Mouse (Mus musculus) layer of hippocampus, adult 2 months (tissue): Measurements from ENCODE around the gene Olfr47. TPM values are rescaled to one million over a fixed set of nuclear protein-coding genes. Genes with fewer than 3 reads are reported as not detected.
A peak's percentile ranks its signal among the peaks of the same experiment; 100 is the strongest.

ENCODE experiments used
- DNase-seq, 2 experiments: peaks; one replicate each; pipeline ENCODE4 v3.0.0; 2022; ENCODE audit warnings: low spot score in 2 of 2
- H3K27ac ChIP-seq: fragments of 200-600 bp; 2 replicates; pipeline ENCODE4 v1.8.1; 2022
- H3K4me3 ChIP-seq: fragments of 200-600 bp; 2 replicates; pipeline ENCODE4 v1.8.1; 2022; ENCODE audit warnings: mild to moderate bottlenecking
- CTCF ChIP-seq: fragments of 200-600 bp; conservative IDR thresholded peaks from 2 replicates; pipeline ENCODE4 v1.8.1; 2022; ENCODE audit warnings: antibody characterized with exemption, mild to moderate bottlenecking, moderate library complexity
- total RNA-seq, 2 experiments: library from RNA; stranded (reverse); gene quantifications; 2 replicates each; pipeline ENCODE4 v1.2.3; 2021

The Olfr47 gene
- total RNA-seq, 2 experiments from 2014 or later = not detected

GRCm38 (mm10) chr6:43266356-43266755, 35.0 kb downstream of the Olfr47 start:
- peak overlapping the region; percentile 47; the same call in 1 of the 2 replicates for H3K27ac ChIP-seq
- H3K4me3 ChIP-seq = peak overlapping the region; percentile 41
- TF ChIP-seq CTCF = peak; percentile 27; the same call in 1 of the 2 replicates

DNA sequence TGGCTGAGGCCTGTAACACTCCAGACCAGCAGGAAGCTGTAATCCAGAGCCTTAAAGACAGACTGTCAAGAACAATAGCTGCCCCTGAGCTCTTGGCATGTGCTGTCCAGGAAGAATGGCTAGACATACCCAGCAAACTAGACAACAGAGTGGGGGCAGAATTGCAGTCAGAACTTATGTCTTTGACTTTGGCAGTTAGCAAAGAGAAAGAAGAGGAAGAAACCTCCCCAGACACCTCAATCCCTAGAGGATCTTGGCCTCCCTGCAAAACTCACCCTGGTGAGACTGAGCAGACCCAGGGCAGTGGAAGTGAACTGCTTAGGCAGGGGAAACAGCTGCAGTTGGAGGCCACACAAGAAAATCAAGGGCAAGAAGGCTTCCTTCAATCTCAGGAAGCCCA, 41.3 kb downstream of the Olfr47 start:
- no peak for DNase-seq
- H3K27ac ChIP-seq = no peak overlapping the region
- TF ChIP-seq CTCF = no peak
- no peak overlapping the region for H3K4me3 ChIP-seq

More at GRCm38 (mm10) chr6:43266356-43266755, 35.0 kb downstream of the Olfr47 start:
- DNase-seq = no peak

GRCm38 (mm10) chr6:43274123-43274522, 42.8 kb downstream of the Olfr47 start:
- no peak overlapping the region for H3K27ac ChIP-seq
- DNase-seq = no peak
- no peak for TF ChIP-seq CTCF
- no peak overlapping the region for H3K4me3 ChIP-seq

GRCm38 (mm10) chr6:43278247-43278646, 46.9 kb downstream of the Olfr47 start:
- no peak for DNase-seq
- H3K4me3 ChIP-seq = no peak overlapping the region
- no peak overlapping the region for H3K27ac ChIP-seq
- TF ChIP-seq CTCF = peak; percentile 73

- TF ChIP-seq CTCF = no peak
- no peak overlapping the region for H3K27ac ChIP-seq
- DNase-seq = no peak
- no peak overlapping the region for H3K4me3 ChIP-seq
These were observed 49.2 kb downstream of the Olfr47 start for GRCm38 (mm10) chr6:43280481-43280880.

Other genes starting within 250 kb of the Olfr47 start
- gene Olfr441, start 125.2 kb upstream of the Olfr47 start, total RNA-seq = not detected
- gene Olfr237-ps1, start 85.0 kb upstream of the Olfr47 start, total RNA-seq = not detected
- gene Olfr437, start 68.2 kb upstream of the Olfr47 start, total RNA-seq = not detected
- not detected for gene Olfr13, start 59.4 kb upstream of the Olfr47 start, total RNA-seq
- not detected for gene Olfr435, start 34.4 kb upstream of the Olfr47 start, total RNA-seq
- gene Olfr434, start 18.5 kb upstream of the Olfr47 start, total RNA-seq = not detected
- 1 to 10 TPM; 1.7 to 2.8 TPM for gene Arhgef5, start 34.1 kb downstream of the Olfr47 start, total RNA-seq
- gene Nobox, start 78.0 kb downstream of the Olfr47 start, total RNA-seq = not detected